Mouse (Mus musculus): ENCODE measurements around the gene Gdf1. TPM values are rescaled to one million over a fixed set of nuclear protein-coding genes. Genes with fewer than 3 reads are reported as not detected.

Gdf1 gene
- polyA plus RNA-seq, 1 experiment from 2014 or later, result 5.5 TPM

DNA sequence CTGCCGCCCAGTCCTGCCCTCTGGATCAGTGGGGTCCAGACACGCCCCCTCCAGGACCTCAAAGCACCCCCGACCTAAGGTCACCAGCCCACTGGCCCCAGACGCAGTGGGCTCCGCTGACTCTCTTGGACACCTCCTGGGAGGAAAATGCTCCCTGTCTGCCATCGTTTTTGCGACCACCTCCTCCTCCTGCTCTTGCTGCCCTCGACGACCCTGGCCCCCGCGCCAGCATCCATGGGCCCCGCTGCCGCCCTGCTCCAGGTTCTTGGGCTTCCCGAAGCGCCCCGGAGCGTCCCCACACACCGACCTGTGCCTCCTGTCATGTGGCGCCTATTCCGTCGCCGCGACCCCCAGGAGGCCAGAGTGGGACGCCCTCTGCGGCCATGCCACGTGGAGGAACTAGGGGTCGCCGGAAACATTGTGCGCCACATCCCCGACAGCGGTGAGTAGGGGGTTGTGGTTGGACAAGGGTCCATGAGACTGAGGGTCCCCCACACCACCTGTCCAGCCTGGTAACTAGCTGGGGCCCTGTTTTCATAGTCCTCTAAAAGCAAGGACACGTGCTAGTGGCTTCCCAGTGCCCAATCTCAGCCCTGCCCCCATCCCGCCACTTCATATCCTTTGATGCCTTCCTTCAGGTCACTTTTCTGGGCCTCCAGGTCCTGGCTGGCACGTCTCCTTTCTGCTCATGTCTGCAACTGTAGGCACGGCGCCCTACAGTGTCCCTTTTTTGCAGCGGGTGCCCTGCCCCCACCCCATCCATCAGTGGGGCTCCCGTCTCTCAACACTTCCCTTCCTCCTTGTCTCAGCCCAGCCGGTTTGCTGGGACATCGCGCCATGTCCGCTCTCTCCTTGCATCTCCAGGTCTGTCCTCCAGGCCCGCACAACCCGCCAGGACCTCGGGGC is 471 bp downstream of the Gdf1 start:
- Histone ChIP-seq H3K4me3 (ENCODE audit: low read length) (peak overlapping the region; percentile 30), H3K4me1 (ENCODE audit: insufficient read depth, low read length) (peaks cover 22% of the 10 kb centered on the region), H3K4me2 (replicated peaks; ENCODE audit: low read depth, low read length) (peak overlapping the region; percentile 49), H3K27ac (ENCODE audit: low read length) (no peak overlapping the region), H3K9me3 (ENCODE audit: low read length) (no peaks in the 10 kb centered on the region), H3K9ac (replicated peaks; ENCODE audit: low read length) (0 out of 2 replicates have a peak overlapping the region, but pooled peaks have one; percentile 56), H3K27me3 (ENCODE audit: insufficient read depth, low read length) (no peaks in the 10 kb centered on the region), H3K36me3 (ENCODE audit: insufficient read depth, low read length) (peaks cover 39% of the 10 kb centered on the region)
- peak; percentile 11; the same call in 1 of the 2 replicates for ATAC-seq (ENCODE audit: low FRiP score, low TSS enrichment)
- 6% methylated on average over 45 of the region's 45 CpGs for WGBS

- Histone ChIP-seq H3K36me3 (ENCODE audit: insufficient read depth, low read length) (peaks cover 46% of the 10 kb centered on the region), H3K27ac (ENCODE audit: low read length) (no peak overlapping the region), H3K4me3 (ENCODE audit: low read length) (peak overlapping the region; percentile 30), H3K4me1 (ENCODE audit: insufficient read depth, low read length) (peaks cover 22% of the 10 kb centered on the region), H3K4me2 (replicated peaks; ENCODE audit: low read depth, low read length) (peak overlapping the region; percentile 49), H3K9me3 (ENCODE audit: low read length) (no peaks in the 10 kb centered on the region), H3K9ac (replicated peaks; ENCODE audit: low read length) (0 out of 2 replicates have a peak overlapping the region, but pooled peaks have one; percentile 56), H3K27me3 (ENCODE audit: insufficient read depth, low read length) (no peaks in the 10 kb centered on the region)
- WGBS, result 31% methylated on average over 53 of the region's 53 CpGs
- ATAC-seq (ENCODE audit: low FRiP score, low TSS enrichment), result peak; percentile 88
Observed at GRCm38 (mm10) chr8:70330741-70331364, 1.2 kb downstream of the Gdf1 start.

- Histone ChIP-seq H3K9ac (replicated peaks; ENCODE audit: low read length) (no peak overlapping the region), H3K4me2 (replicated peaks; ENCODE audit: low read depth, low read length) (no peak overlapping the region), H3K9me3 (ENCODE audit: low read length) (no peaks in the 10 kb centered on the region), H3K27ac (ENCODE audit: low read length) (no peak overlapping the region), H3K36me3 (ENCODE audit: insufficient read depth, low read length) (peaks cover 53% of the 10 kb centered on the region), H3K4me1 (ENCODE audit: insufficient read depth, low read length) (peaks cover 22% of the 10 kb centered on the region), H3K4me3 (ENCODE audit: low read length) (no peak overlapping the region), H3K27me3 (ENCODE audit: insufficient read depth, low read length) (no peaks in the 10 kb centered on the region)
- no peak for ATAC-seq (ENCODE audit: low FRiP score, low TSS enrichment)
- 77% methylated on average over 19 of the region's 19 CpGs for WGBS
Observed at GRCm38 (mm10) chr8:70331526-70331925, 1.9 kb downstream of the Gdf1 start.

- Histone ChIP-seq H3K4me3 (ENCODE audit: low read length) (no peak overlapping the region), H3K9ac (replicated peaks; ENCODE audit: low read length) (no peak overlapping the region), H3K4me1 (ENCODE audit: insufficient read depth, low read length) (peaks cover 22% of the 10 kb centered on the region), H3K27ac (ENCODE audit: low read length) (no peak overlapping the region), H3K36me3 (ENCODE audit: insufficient read depth, low read length) (peaks cover 60% of the 10 kb centered on the region), H3K4me2 (replicated peaks; ENCODE audit: low read depth, low read length) (no peak overlapping the region), H3K9me3 (ENCODE audit: low read length) (no peaks in the 10 kb centered on the region), H3K27me3 (ENCODE audit: insufficient read depth, low read length) (no peaks in the 10 kb centered on the region)
- WGBS, result 30% methylated on average over 41 of the region's 41 CpGs
- peak; percentile 62 for ATAC-seq (ENCODE audit: low FRiP score, low TSS enrichment)
Observed at GRCm38 (mm10) chr8:70332070-70332877, 2.7 kb downstream of the Gdf1 start.

DNA sequence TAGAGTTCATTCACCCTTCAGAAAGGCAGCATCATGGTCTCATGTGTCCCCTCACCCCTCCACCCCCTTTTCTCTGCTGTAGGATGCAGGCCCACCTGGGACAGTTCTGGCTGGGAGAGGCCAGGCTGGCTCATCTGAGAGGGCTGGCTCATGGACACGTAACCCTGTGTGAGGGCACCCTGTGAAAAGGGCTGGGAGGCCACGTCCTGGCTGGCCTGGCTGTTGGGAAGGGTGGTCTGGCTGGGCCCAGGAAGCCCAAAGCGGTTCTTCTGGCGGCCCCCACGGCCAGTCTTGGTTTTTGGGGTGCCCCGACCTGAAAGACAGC is 3.2 kb downstream of the Gdf1 start:
- H3K4me1 ChIP-seq (ENCODE audit: insufficient read depth, low read length), result peaks cover 22% of the 10 kb centered on the region
- ATAC-seq (ENCODE audit: low FRiP score, low TSS enrichment), result no peak
- H3K27ac ChIP-seq (ENCODE audit: low read length), result no peak overlapping the region
- H3K9ac ChIP-seq (replicated peaks; ENCODE audit: low read length), result no peak overlapping the region
- H3K27me3 ChIP-seq (ENCODE audit: insufficient read depth, low read length), result no peaks in the 10 kb centered on the region
- H3K36me3 ChIP-seq (ENCODE audit: insufficient read depth, low read length), result peaks cover 66% of the 10 kb centered on the region
- no peaks in the 10 kb centered on the region for H3K9me3 ChIP-seq (ENCODE audit: low read length)
- no peak overlapping the region for H3K4me3 ChIP-seq (ENCODE audit: low read length)
- WGBS, result 96% methylated on average over 6 of the region's 6 CpGs
- no peak overlapping the region for H3K4me2 ChIP-seq (replicated peaks; ENCODE audit: low read depth, low read length)

GRCm38 (mm10) chr8:70338931-70339330 is 9.3 kb downstream of the Gdf1 start:
- Histone ChIP-seq H3K36me3 (ENCODE audit: insufficient read depth, low read length) (peaks cover 91% of the 10 kb centered on the region), H3K27ac (ENCODE audit: low read length) (no peak overlapping the region), H3K4me1 (ENCODE audit: insufficient read depth, low read length) (no peaks in the 10 kb centered on the region), H3K27me3 (ENCODE audit: insufficient read depth, low read length) (no peaks in the 10 kb centered on the region), H3K9me3 (ENCODE audit: low read length) (no peaks in the 10 kb centered on the region), H3K9ac (replicated peaks; ENCODE audit: low read length) (no peak overlapping the region), H3K4me3 (ENCODE audit: low read length) (no peak overlapping the region), H3K4me2 (replicated peaks; ENCODE audit: low read depth, low read length) (no peak overlapping the region)
- no peak for ATAC-seq (ENCODE audit: low FRiP score, low TSS enrichment)
- WGBS, result 85% methylated on average over 7 of the region's 7 CpGs

DNA sequence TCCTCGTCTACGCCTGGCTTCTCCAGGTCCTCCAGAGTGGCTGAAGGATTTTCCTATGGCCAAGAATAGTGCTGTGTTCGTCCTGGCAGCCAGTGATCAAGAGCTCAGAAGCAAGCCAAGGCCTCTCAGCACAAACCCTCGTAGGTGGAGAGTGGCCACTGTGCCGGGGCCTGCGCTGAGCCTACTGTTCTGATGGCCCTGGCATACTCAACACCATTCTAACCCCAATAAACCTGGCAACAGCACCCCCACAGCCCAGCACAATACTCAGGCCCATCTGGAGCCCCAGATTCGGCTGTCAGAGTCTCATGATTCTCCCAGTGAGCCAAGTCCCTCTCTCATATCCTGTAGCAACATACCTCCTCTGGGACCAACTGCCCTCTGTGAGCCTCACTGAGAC is 11.0 kb downstream of the Gdf1 start:
- ATAC-seq (ENCODE audit: low FRiP score, low TSS enrichment), result no peak
- H3K4me1 ChIP-seq (ENCODE audit: insufficient read depth, low read length), result no peaks in the 10 kb centered on the region
- 90% methylated on average over 7 of the region's 7 CpGs for WGBS
- no peak overlapping the region for H3K4me2 ChIP-seq (replicated peaks; ENCODE audit: low read depth, low read length)
- H3K9me3 ChIP-seq (ENCODE audit: low read length), result no peaks in the 10 kb centered on the region
- no peak overlapping the region for H3K4me3 ChIP-seq (ENCODE audit: low read length)
- no peak overlapping the region for H3K9ac ChIP-seq (replicated peaks; ENCODE audit: low read length)
- peaks cover 76% of the 10 kb centered on the region for H3K36me3 ChIP-seq (ENCODE audit: insufficient read depth, low read length)
- H3K27ac ChIP-seq (ENCODE audit: low read length), result no peak overlapping the region
- no peaks in the 10 kb centered on the region for H3K27me3 ChIP-seq (ENCODE audit: insufficient read depth, low read length)

GRCm38 (mm10) chr8:70342007-70342406 is 12.4 kb downstream of the Gdf1 start:
- peaks cover 67% of the 10 kb centered on the region for H3K36me3 ChIP-seq (ENCODE audit: insufficient read depth, low read length)
- ATAC-seq (ENCODE audit: low FRiP score, low TSS enrichment), result no peak
- no peak overlapping the region for H3K27ac ChIP-seq (ENCODE audit: low read length)
- WGBS, result 88% methylated on average over 14 of the region's 14 CpGs
- H3K4me2 ChIP-seq (replicated peaks; ENCODE audit: low read depth, low read length), result no peak overlapping the region
- no peaks in the 10 kb centered on the region for H3K27me3 ChIP-seq (ENCODE audit: insufficient read depth, low read length)
- no peak overlapping the region for H3K9ac ChIP-seq (replicated peaks; ENCODE audit: low read length)
- no peak overlapping the region for H3K4me3 ChIP-seq (ENCODE audit: low read length)
- no peaks in the 10 kb centered on the region for H3K9me3 ChIP-seq (ENCODE audit: low read length)
- no peaks in the 10 kb centered on the region for H3K4me1 ChIP-seq (ENCODE audit: insufficient read depth, low read length)

DNA sequence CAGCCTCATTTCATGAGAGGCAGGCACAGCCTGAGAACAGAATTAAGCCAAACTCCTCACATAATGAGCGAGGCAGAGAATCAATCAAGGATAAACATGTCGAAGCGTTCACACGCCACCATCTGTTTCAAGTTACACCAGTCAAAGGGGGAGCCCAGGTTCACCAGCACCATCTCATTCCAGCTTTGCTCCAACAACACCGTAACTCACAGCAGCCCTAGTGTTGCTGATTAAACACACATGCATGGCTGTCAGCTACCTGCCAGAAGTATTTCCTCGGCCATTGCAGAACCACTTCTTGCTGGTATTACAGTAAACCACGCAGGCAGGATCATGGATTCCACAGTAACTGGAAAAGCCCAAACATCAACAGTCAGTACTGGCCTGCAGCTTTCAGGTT is 13.5 kb downstream of the Gdf1 start:
- 61% methylated on average over 7 of the region's 7 CpGs for WGBS
- H3K4me2 ChIP-seq (replicated peaks; ENCODE audit: low read depth, low read length), result no peak overlapping the region
- H3K27me3 ChIP-seq (ENCODE audit: insufficient read depth, low read length), result no peaks in the 10 kb centered on the region
- no peaks in the 10 kb centered on the region for H3K9me3 ChIP-seq (ENCODE audit: low read length)
- H3K4me1 ChIP-seq (ENCODE audit: insufficient read depth, low read length), result no peaks in the 10 kb centered on the region
- no peak overlapping the region for H3K4me3 ChIP-seq (ENCODE audit: low read length)
- H3K27ac ChIP-seq (ENCODE audit: low read length), result no peak overlapping the region
- ATAC-seq (ENCODE audit: low FRiP score, low TSS enrichment), result no peak
- peaks cover 56% of the 10 kb centered on the region for H3K36me3 ChIP-seq (ENCODE audit: insufficient read depth, low read length)
- no peak overlapping the region for H3K9ac ChIP-seq (replicated peaks; ENCODE audit: low read length)

Measured in kidney, embryonic 16.5 days (tissue).